8 mouse cellular contexts compared by ENCODE assay signal in genomic region chr5:106995886-106996538, GRCm38 (mm10). TPM values are rescaled to one million over a fixed set of nuclear protein-coding genes. Genes with fewer than 3 reads are reported as not detected.
A peak's percentile ranks its signal among the peaks of the same experiment; 100 is the strongest.
DNase-seq lines count a peak whose midpoint lies in the region; ATAC-seq and TF ChIP-seq lines count a peak whose summit lies in the region.

No protein-coding gene starts in this region.

- H3K79me2 ChIP-seq in CH12.LX (replicated peaks; ENCODE audit: control insufficient read depth, extremely low read depth, insufficient read depth, poor library complexity, severe bottlenecking), result no peaks in the 10 kb centered on the region

- H3K9me3 ChIP-seq in CH12.LX (replicated peaks; ENCODE audit: low read length), result no peaks in the 10 kb centered on the region
- no peaks in the 10 kb centered on the region for H3K9me3 ChIP-seq in embryonic facial prominence, embryonic 11.5 days (replicated peaks; ENCODE audit: control insufficient read depth, low read length)
- H3K9me3 ChIP-seq in heart, embryonic 15.5 days (replicated peaks), result no peaks in the 10 kb centered on the region

- no peak overlapping the region for H3K4me3 ChIP-seq in CH12.LX (replicated peaks in 1 of 3; ENCODE audit: low read depth in 2 of 3, low read length in 2 of 3, poor library complexity in 1 of 3)
- H3K4me3 ChIP-seq in embryonic facial prominence, embryonic 11.5 days (ENCODE audit: low read depth, low read length), result no peak overlapping the region
- H3K4me3 ChIP-seq in heart, embryonic 15.5 days, result no peak overlapping the region
- H3K4me3 ChIP-seq in lung, adult 2 months (replicated peaks; ENCODE audit: extremely low read depth, low read depth, low read length), result no peak overlapping the region

- peak; percentile 81 for TF ChIP-seq RAD21 in CH12.LX (IDR thresholded peaks at IDR 0.05; ENCODE audit: low read depth, low read length)

- H3K9ac ChIP-seq in CH12.LX (ENCODE audit: insufficient read depth, low read depth), result no peak overlapping the region
- H3K9ac ChIP-seq in embryonic facial prominence, embryonic 11.5 days (replicated peaks; ENCODE audit: low read length), result no peak overlapping the region
- H3K9ac ChIP-seq in heart, embryonic 15.5 days, result no peak overlapping the region

- ATAC-seq in embryonic facial prominence, embryonic 11.5 days (replicated peaks; ENCODE audit: insufficient number of reproducible peaks, low FRiP score, low TSS enrichment, low read depth), result no peak; the same call in 1 of the 2 replicates
- ATAC-seq in heart, embryonic 15.5 days (replicated peaks; ENCODE audit: insufficient number of reproducible peaks, insufficient read depth, low FRiP score, low read depth), result peak; percentile 81
- ATAC-seq in inflammation-experienced regulatory T-cells, adult 6 months, result no peak

- no peak for TF ChIP-seq POLR2A in CH12.LX (IDR thresholded peaks at IDR 0.05; ENCODE audit: low read depth, low read length)
- TF ChIP-seq POLR2A in lung, adult 2 months (IDR thresholded peaks at IDR 0.05; ENCODE audit: borderline replicate concordance, extremely low read depth, low read depth, low read length), result no peak

- no peaks in the 10 kb centered on the region for H3K36me3 ChIP-seq in CH12.LX (replicated peaks in 1 of 2; ENCODE audit: control insufficient read depth in 1 of 2, insufficient read depth in 1 of 2, low read length in 1 of 2)
- no peaks in the 10 kb centered on the region for H3K36me3 ChIP-seq in embryonic facial prominence, embryonic 11.5 days (replicated peaks; ENCODE audit: control insufficient read depth, insufficient read depth, low read depth, low read length)
- H3K36me3 ChIP-seq in heart, embryonic 15.5 days, result no peaks in the 10 kb centered on the region

- in situ Hi-C loops in CH12.LX (cut with MboI; ENCODE audit: low pct_ligation_motif_present, low pct_unique_long_range_greater_than_20kb, low sequenced_read_pairs), result loop anchor here (10.0 to 25.0 kb wide), 2 partner anchors 289 to 516 kb away; partner anchors contain the start of genes Gm42669 and Tgfbr3

- no peak overlapping the region for H3K4me2 ChIP-seq in CH12.LX (ENCODE audit: insufficient read depth, low read depth, poor library complexity, severe bottlenecking)
- H3K4me2 ChIP-seq in embryonic facial prominence, embryonic 11.5 days (ENCODE audit: low read depth, low read length), result no peak overlapping the region
- H3K4me2 ChIP-seq in heart, embryonic 15.5 days, result no peak overlapping the region

- WGBS in embryonic facial prominence, embryonic 11.5 days, result 37% methylated on average over 5 of the region's 5 CpGs
- 26% methylated on average over 5 of the region's 5 CpGs for WGBS in heart, embryonic 15.5 days
- WGBS in lung, adult 2 months, result 33% methylated on average over 5 of the region's 5 CpGs

- H3K27me3 ChIP-seq in CH12.LX (replicated peaks), result no peaks in the 10 kb centered on the region
- H3K27me3 ChIP-seq in embryonic facial prominence, embryonic 11.5 days (ENCODE audit: control insufficient read depth, insufficient read depth, low read length), result no peaks in the 10 kb centered on the region
- H3K27me3 ChIP-seq in heart, embryonic 15.5 days, result no peaks in the 10 kb centered on the region

- H3K4me1 ChIP-seq in CH12.LX (ENCODE audit: control insufficient read depth in 1 of 2, insufficient read depth in 2 of 2), result peaks cover 0 to 15% of the 10 kb centered on the region in 2 experiments; a peak in 2 of 4 replicates
- H3K4me1 ChIP-seq in embryonic facial prominence, embryonic 11.5 days (ENCODE audit: control insufficient read depth, insufficient read depth, low read length), result peaks cover 3% of the 10 kb centered on the region; the same call in 1 of the 2 replicates
- H3K4me1 ChIP-seq in heart, embryonic 15.5 days (replicated peaks), result peaks cover 20% of the 10 kb centered on the region
- peaks cover 4% of the 10 kb centered on the region for H3K4me1 ChIP-seq in lung, adult 2 months (ENCODE audit: control insufficient read depth, insufficient read depth, low read length)

- peak in 1 of 2 experiments; percentile 78; a peak in 2 of 4 replicates for TF ChIP-seq CTCF in CH12.LX (conservative IDR thresholded peaks at IDR 0.05 in 1 of 2, IDR thresholded peaks at IDR 0.05 in 1 of 2; ENCODE audit: low read depth in 2 of 2, low read length in 2 of 2)
- 0 out of 2 replicates have a peak, but pooled peaks have one; percentile 9 for TF ChIP-seq CTCF in lung, adult 2 months (IDR thresholded peaks at IDR 0.05; ENCODE audit: insufficient read depth, low read length)

- no peak overlapping the region for H3K27ac ChIP-seq in CH12.LX (ENCODE audit: insufficient read depth, low read depth)
- H3K27ac ChIP-seq in embryonic facial prominence, embryonic 11.5 days (replicated peaks; ENCODE audit: low read depth, low read length), result peak overlapping the region; percentile 59; the same call in 1 of the 2 replicates
- peak overlapping the region; percentile 35; the same call in 1 of the 2 replicates for H3K27ac ChIP-seq in heart, embryonic 15.5 days

- no peak for TF ChIP-seq EP300 in CH12.LX (IDR thresholded peaks at IDR 0.05; ENCODE audit: low read length)

- dilution Hi-C loops in CH12.LX (cut with MboI; ENCODE audit: extremely low pct_ligation_motif_present, extremely low pct_unique_long_range_greater_than_20kb, low sequenced_read_pairs), result no loop called here

- DNase-seq in CH12.LX (ENCODE audit: extremely low read depth) (peak; percentile 48), ZHBTc4 (ENCODE audit: low read depth, low spot score) (peak; percentile 44)
- peak; percentile 80 for DNase-seq in embryonic facial prominence, embryonic 11.5 days (ENCODE audit: low spot score)
- DNase-seq in kidney, postnatal 10 days, result peak; percentile 85
- peak; percentile 37 for DNase-seq in lung, adult 2 months
- DNase-seq in retina, adult 2 months (ENCODE audit: low read depth, low spot score), result peak; percentile 25

TF ChIP-seq in CH12.LX, 34 proteins besides CTCF, POLR2A, EP300 and RAD21:
- TF ChIP-seq MYC (IDR thresholded peaks at IDR 0.05; ENCODE audit: low read depth, low read length), result no peak
- 0 out of 2 replicates have a peak, but pooled peaks have one; percentile 11 for TF ChIP-seq IRF4 (IDR thresholded peaks at IDR 0.05; ENCODE audit: low read depth, low read length)
- no peak for TF ChIP-seq HCFC1 (IDR thresholded peaks at IDR 0.05; ENCODE audit: low read depth, low read length)
- peak; percentile 84 for TF ChIP-seq SMC3 (IDR thresholded peaks at IDR 0.05; ENCODE audit: low read depth, low read length)
- no peak for TF ChIP-seq ELF1 (IDR thresholded peaks at IDR 0.05; ENCODE audit: low read depth, low read length)
- TF ChIP-seq POLR2AphosphoS2 (IDR thresholded peaks at IDR 0.05; ENCODE audit: low read depth, low read length), result no peak
- no peak for TF ChIP-seq GABPA (IDR thresholded peaks at IDR 0.05; ENCODE audit: insufficient replicate concordance, low read depth, low read length)
- TF ChIP-seq ZC3H11A (IDR thresholded peaks at IDR 0.05; ENCODE audit: low read depth, low read length), result peak; percentile 61

RNA-seq across cellular contexts. Expression of gene Cdc7, which starts 31.9 kb away (rescaled TPM):
- total RNA-seq in CH12.LX (2012; rRNA removed) (25.4 and 25.7 TPM in 2 replicates), CH12.LX (2014; rRNA removed) (42.6 and 46.5 TPM in 2 replicates)
- polyA plus RNA-seq in CH12.LX (2012; ENCODE audit: insufficient read length, low read depth), result 27.4 and 27.8 TPM in 2 replicates
- polyA plus RNA-seq in embryonic facial prominence, embryonic 11.5 days (2014; fragmentation: Nextera tagmentation; extraction: Ambion mirVana), result 69.0 and 70.4 TPM in 2 replicates
- 20.3 and 25.2 TPM in 2 replicates for polyA plus RNA-seq in heart, embryonic 15.5 days (2015; fragmentation: Nextera tagmentation; extraction: Ambion mirVana)
- polyA plus RNA-seq in lung, adult 2 months (2012; rRNA removed), result 1.6 and 1.9 TPM in 2 replicates
- 10 to 100 TPM; 18.7 to 25.1 (median 22.2) TPM for polyA plus RNA-seq in inflammation-experienced regulatory T-cells, adult 6 months (2017; shearing (Covaris generic))

Comparison
In these comparisons a context has a peak if more than half of its experiments do, and no peak if none do; other contexts are left out.
1. DNase-seq: peak in every context shown above with its lines; median percentile 85 in kidney, postnatal 10 days; 80 in embryonic facial prominence, embryonic 11.5 days; 48 in CH12.LX; 44 in ZHBTc4; 37 in lung, adult 2 months; 25 in retina, adult 2 months.